Mouse (Mus musculus): ENCODE data around the gene Dok4. TPM values are rescaled to one million over a fixed set of nuclear protein-coding genes. Genes with fewer than 3 reads are reported as not detected.

The Dok4 gene
- polyA plus RNA-seq (2012; ENCODE audit: insufficient read depth, insufficient read length, missing spikeins) = 3.8 and 8.4 TPM in 2 replicates

DNA sequence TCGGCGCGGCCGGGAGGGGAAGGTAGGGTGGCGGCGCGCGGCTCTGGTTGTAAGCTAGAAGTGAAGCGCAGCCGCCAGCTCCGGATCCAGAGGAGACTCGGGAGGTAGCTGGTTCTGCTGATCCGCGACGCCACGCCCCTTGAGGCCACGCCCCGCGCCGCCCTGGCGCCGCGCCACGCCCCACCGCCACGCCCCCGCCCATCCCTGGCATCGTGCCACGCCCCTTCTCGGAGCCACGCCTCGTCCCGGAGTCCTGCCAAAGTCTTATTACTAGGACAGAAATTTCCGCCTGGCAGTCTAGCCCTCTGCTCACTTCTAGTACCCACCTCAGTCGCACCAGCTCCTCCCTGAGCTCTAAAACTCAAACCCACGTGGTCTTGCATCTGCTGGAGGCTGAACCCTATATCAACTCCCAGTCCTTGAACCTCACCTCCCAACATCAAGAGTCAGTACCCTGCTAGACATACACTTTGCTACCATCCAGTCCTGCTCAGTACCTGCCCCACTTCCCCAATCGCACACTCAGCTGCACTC, at the start of gene Dok4:
Dok4 (minus strand) TSS at position 134 of the 534 bp plus-strand sequence.
- Histone ChIP-seq H3K4me1 (ENCODE audit: control insufficient read depth, insufficient read depth, insufficient read length, low read length) (peaks cover 11% of the 10 kb centered on the region), H3K27ac (replicated peaks; ENCODE audit: low read depth, low read length) (peak within 1 kb of the TSS; percentile 81), H3K4me3 (ENCODE audit: insufficient read depth, low read depth, low read length) (peak within 1 kb of the TSS; percentile 72)

DNA sequence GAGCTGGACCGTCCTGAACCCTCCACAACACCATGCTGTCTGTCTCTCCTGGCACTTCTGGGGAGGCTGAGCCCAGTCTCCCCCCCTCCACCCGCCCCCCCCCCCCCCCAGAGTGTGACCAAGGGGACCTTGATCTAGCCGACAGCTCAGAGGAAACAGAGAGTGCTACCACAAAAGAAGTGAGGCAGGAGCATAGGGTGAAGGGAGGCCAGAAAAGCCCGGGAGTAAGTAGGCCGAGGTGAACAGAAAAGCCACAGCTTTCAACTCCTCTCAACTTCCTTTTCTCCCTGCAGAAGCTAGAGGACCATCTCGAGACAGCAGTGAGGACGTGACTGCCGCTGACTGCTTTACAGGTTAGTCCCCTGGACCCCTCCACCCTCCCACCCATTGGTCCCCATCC, 47.3 kb upstream of the Dok4 start, which contains the start of gene Adgrg5:
Adgrg5 (plus strand) TSS at position 290 of the 400 bp plus-strand sequence.
- Histone ChIP-seq H3K4me1 (ENCODE audit: control insufficient read depth, insufficient read depth, insufficient read length, low read length) (peaks cover 8% of the 10 kb centered on the region; the same call in 1 of the 2 replicates), H3K27ac (replicated peaks; ENCODE audit: low read depth, low read length) (peak within 1 kb of the TSS; percentile 29; the same call in 1 of the 2 replicates), H3K4me3 (ENCODE audit: insufficient read depth, low read depth, low read length) (no peak within 1 kb of the TSS)

DNA sequence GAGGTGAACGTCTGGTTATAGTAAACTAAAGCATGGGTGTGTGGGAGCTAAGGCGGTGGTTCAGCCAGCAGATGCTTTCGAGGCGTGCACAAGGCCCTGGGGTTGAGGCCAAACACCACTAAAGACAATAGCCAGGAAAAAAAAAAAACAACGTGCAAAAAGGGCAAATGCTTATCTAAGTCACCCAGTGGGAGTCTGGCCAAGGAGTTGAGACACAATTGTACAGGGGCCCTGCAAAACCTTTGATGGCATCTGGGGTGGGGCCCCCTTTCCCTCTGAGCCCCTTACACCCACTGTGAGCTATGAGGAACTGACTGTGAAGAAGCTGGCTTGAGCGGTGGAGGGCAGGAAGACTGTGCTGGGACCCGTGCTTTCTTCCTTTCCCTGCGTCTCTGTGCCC, 46.5 kb upstream of the Dok4 start:
- Histone ChIP-seq H3K4me1 (ENCODE audit: control insufficient read depth, insufficient read depth, insufficient read length, low read length) (peaks cover 8% of the 10 kb centered on the region; the same call in 1 of the 2 replicates), H3K27ac (replicated peaks; ENCODE audit: low read depth, low read length) (peak overlapping the region; percentile 29; the same call in 1 of the 2 replicates), H3K4me3 (ENCODE audit: insufficient read depth, low read depth, low read length) (no peak overlapping the region)

DNA sequence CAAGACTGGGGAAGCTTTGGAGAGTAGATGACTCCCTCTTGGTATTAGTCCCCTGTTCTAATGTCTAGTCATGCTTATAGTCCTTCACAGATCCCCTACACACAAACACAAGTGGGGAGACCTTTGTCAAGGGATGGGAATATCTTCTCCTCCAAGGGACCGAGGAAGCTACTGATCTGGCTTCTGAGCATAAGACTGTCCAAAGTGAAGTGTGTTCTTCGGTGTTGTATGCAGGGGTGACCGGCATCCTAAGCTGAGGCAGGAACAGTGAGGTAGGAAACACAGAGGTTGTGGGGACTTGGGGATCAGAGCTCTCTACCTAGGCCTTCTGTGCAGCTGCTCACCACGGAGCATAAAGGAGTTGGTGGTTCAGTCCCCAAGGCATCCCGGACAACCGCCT, 46.0 kb upstream of the Dok4 start:
- H3K27ac ChIP-seq (replicated peaks; ENCODE audit: low read depth, low read length) = no peak overlapping the region

DNA sequence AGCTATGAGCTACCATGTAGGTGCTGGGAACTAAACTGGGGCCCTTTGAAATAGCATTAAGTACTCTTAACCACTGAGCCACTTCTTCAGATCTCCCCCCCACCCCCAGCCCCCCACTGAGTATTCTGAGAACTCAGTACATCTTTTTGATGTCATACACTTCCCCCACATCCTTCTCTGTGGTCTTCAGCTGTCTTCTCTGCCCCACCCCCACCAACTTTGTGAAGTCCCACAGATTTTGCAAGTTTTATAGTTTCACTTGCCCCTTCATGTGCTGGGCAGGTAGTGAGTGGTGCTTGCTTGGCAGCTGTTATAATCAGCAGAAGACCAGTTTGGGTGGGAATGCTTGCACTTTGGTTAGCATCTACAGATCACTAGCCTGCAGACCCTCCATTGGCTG, 43.1 kb upstream of the Dok4 start:
- no peak overlapping the region for H3K27ac ChIP-seq (replicated peaks; ENCODE audit: low read depth, low read length)
- H3K4me1 ChIP-seq (ENCODE audit: control insufficient read depth, insufficient read depth, insufficient read length, low read length) = peaks cover 13% of the 10 kb centered on the region

More for the DNA sequence above, 46.0 kb upstream of the Dok4 start:
- Histone ChIP-seq H3K4me1 (ENCODE audit: control insufficient read depth, insufficient read depth, insufficient read length, low read length) (peaks cover 8% of the 10 kb centered on the region; the same call in 1 of the 2 replicates), H3K4me3 (ENCODE audit: insufficient read depth, low read depth, low read length) (no peak overlapping the region)

DNA sequence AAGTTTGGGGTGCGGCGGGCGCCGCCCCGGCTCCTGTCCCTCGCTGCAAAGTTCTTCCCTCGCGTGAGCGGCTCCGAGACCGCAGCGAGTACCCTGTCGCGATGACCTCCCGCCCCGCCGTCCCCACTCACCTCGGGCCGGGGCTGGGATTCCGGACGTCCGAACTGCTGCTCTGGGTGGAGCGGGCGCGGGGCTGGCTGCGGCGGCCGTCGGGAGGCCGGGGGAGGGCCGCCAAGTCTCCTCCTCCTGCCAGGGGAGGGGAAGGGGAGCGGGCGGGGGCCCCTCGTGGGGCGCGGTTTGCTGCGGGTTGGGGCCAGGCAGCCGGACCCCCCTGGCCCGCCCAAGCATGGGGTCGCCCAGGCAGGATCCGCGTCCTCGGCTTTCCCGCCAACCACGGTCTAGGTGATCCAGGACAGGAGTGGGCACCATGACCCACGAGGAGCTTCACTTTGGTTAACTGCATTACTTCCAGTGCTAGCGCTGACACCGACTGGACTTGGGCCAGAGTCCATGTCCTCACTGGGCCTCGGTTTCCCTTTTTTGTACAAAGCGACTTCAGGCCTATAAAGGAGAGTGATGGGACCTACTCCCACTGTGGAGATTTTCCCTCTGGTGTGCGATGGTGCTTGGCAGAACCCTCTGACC, 41.8 kb upstream of the Dok4 start, which contains the start of gene Ccdc102a:
Ccdc102a (minus strand) TSS at position 248 of the 645 bp plus-strand sequence.
- Histone ChIP-seq H3K27ac (replicated peaks; ENCODE audit: low read depth, low read length) (peak within 1 kb of the TSS; percentile 81), H3K4me3 (ENCODE audit: insufficient read depth, low read depth, low read length) (peak within 1 kb of the TSS; percentile 81), H3K4me1 (ENCODE audit: control insufficient read depth, insufficient read depth, insufficient read length, low read length) (peaks cover 13% of the 10 kb centered on the region)

More for the DNA sequence above, 43.1 kb upstream of the Dok4 start:
- H3K4me3 ChIP-seq (ENCODE audit: insufficient read depth, low read depth, low read length) = no peak overlapping the region

DNA sequence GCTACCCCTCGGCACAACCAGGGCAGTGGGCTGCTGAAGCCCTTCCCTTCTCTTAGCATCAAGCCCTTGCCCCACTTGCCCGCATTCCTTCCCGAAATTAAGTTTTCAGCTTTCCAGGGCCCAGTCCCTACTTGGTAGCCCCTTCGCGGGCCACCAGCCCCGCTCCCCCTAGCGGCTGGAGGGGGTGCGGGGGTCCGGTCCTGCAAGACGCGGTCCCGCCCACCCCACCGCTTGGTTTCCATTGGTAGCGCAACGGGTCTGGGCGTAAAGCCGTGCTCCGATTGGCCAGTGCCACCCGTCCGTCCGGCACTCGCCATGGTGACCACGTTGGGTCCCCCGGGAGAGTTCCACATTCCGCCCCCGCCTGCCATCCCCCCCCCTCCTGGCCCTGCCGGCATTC, 41.2 kb upstream of the Dok4 start:
- Histone ChIP-seq H3K4me3 (ENCODE audit: insufficient read depth, low read depth, low read length) (peak overlapping the region; percentile 81), H3K27ac (replicated peaks; ENCODE audit: low read depth, low read length) (peak overlapping the region; percentile 81), H3K4me1 (ENCODE audit: control insufficient read depth, insufficient read depth, insufficient read length, low read length) (peaks cover 8% of the 10 kb centered on the region)

DNA sequence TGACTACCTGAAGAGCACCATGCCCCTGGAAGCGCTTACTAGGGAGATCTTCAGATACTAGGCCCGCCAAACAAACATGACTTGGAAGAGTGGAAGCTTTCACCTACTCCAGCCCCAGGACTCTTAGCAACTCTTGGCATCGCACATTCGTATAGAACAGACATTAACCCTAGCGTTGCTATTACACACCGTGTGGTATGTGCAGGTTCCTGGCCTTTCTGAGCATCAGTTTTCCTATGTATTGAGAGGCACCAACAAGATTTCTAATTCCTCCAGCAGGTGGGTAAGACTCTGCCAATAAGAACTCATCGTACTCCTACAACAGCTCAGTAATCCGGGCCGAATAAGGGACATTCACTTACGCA, 40.8 kb upstream of the Dok4 start:
- peak overlapping the region; percentile 78 for H3K4me3 ChIP-seq (ENCODE audit: insufficient read depth, low read depth, low read length)
- H3K27ac ChIP-seq (replicated peaks; ENCODE audit: low read depth, low read length) = peak overlapping the region; percentile 25; the same call in 1 of the 2 replicates
- peaks cover 7% of the 10 kb centered on the region for H3K4me1 ChIP-seq (ENCODE audit: control insufficient read depth, insufficient read depth, insufficient read length, low read length)

DNA sequence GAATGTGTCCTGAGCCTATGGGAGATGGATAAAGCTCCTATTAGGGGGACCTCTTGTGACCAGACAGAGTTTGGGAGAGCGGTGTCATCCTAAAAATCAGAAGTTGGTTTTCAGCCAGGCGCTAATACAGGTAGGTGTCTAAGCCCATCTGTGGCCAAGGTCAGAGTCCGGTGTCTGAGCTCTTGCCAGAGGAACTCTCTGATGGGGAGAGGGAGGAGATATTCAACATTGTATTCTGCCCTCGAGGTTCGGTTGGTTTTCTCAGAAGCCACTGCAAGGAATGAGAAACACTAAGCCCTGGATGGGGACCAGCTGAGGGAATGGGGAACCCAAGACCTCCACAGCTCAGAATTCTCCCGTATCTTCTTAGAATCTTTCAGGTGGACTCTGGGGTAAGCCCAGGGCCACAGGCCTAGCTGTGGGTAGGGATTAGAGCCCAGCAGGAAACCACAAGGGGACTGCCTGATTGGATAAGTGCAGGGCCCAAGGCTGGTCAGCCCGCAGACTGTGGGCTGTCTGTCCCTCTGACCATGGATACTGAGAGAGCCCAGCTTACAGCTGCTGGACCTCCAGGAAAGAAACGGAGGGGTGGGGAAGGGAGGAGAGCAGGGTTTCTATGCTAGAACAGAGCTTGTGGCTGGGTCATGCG, 40.3 kb upstream of the Dok4 start:
- Histone ChIP-seq H3K4me3 (ENCODE audit: insufficient read depth, low read depth, low read length) (peak overlapping the region; percentile 78), H3K4me1 (ENCODE audit: control insufficient read depth, insufficient read depth, insufficient read length, low read length) (peaks cover 12% of the 10 kb centered on the region), H3K27ac (replicated peaks; ENCODE audit: low read depth, low read length) (no peak overlapping the region)

DNA sequence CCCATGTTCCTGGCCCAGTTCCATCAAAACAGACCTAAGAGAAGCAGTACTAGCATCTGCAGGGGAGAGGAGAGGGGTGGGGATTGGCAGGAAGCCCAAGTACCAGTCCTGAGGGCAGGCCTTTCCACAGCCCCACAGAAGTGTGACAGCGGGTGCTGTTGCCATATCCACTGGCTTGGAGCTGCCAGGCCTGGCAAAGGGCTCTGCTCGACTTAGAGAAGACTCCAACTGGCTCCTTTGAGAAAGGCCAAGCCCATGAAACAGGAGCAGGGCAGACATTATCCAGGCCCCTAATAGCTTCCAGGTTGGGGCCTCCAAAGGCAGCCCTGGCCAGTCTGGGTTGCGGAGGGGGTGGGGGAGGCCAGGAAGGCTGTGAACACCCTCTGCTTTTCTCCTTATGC, 38.6 kb upstream of the Dok4 start:
- H3K27ac ChIP-seq (replicated peaks; ENCODE audit: low read depth, low read length) = no peak overlapping the region
- H3K4me1 ChIP-seq (ENCODE audit: control insufficient read depth, insufficient read depth, insufficient read length, low read length) = peaks cover 12% of the 10 kb centered on the region
- H3K4me3 ChIP-seq (ENCODE audit: insufficient read depth, low read depth, low read length) = no peak overlapping the region

DNA sequence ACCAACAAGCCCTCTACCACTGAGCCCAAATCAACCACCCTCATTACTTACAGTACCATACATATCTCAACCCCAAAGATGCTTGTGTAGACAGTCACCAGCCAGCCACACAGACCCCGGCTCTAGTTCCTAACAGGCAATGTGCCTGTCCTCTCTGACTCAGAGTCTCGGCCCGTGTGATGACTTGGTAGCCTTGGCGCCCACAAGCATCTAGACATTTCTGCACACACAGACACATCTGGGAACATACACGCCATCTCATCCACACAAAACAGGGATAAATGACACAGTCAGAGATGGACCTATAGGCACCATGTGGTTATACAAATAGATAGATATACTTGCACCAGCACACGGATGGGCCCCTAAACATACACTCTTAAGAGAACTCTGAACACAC, 38.1 kb upstream of the Dok4 start:
- H3K27ac ChIP-seq (replicated peaks; ENCODE audit: low read depth, low read length) = no peak overlapping the region
- H3K4me3 ChIP-seq (ENCODE audit: insufficient read depth, low read depth, low read length) = no peak overlapping the region
- peaks cover 12% of the 10 kb centered on the region for H3K4me1 ChIP-seq (ENCODE audit: control insufficient read depth, insufficient read depth, insufficient read length, low read length)

DNA sequence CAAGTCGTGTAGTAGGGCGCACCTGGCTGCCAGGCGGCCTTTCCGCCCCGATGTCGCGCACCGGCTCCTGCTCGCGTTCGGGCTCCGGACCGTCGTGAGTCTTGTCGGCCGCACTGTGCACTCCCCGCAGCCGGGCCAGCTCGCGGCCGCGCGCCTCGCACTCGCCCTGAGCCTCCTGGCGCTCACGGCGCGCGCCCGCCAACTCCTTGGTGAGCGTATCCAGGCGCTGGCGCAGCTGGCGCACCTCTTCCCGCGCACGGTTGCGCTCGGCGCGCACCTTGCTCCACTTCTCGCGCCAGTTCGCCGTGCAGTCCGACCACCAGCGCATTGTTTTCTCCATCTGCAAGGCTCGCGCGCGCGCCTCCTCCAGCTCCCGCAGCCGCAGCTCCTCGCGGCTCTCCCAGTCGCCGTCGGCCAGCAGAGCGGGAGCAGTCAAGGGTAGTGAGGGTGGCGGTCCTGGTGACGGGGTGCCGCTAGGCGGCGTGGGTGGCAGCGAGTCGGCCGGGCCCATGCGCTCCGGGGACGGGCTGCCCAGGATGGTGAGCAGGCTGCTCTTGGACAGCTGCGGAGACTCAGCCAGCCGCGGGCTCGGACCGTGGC, 37.0 kb upstream of the Dok4 start:
- Histone ChIP-seq H3K4me1 (ENCODE audit: control insufficient read depth, insufficient read depth, insufficient read length, low read length) (peaks cover 14% of the 10 kb centered on the region), H3K4me3 (ENCODE audit: insufficient read depth, low read depth, low read length) (no peak overlapping the region), H3K27ac (replicated peaks; ENCODE audit: low read depth, low read length) (no peak overlapping the region)

DNA sequence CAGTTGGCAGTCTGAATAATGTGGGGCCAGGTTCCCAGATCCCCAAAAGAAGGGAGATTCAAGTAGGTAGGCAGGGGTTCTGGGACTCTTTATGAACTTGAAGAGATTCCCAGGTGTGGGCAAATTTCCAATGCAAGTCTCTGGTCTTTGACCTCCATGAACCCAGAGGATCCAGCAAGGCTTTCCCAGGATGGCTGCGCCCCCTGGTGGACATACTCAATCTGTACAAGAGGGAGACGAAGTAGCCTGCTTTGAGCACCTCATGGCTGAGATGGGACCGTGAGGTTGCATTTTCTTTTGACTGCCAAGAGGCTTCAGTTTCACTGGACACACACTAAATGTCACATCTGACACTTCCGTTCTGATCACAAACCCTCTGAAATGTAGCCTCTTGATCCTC, 32.7 kb upstream of the Dok4 start:
- Histone ChIP-seq H3K27ac (replicated peaks; ENCODE audit: low read depth, low read length) (peak overlapping the region; percentile 17), H3K4me1 (ENCODE audit: control insufficient read depth, insufficient read depth, insufficient read length, low read length) (peaks cover 17% of the 10 kb centered on the region), H3K4me3 (ENCODE audit: insufficient read depth, low read depth, low read length) (peak overlapping the region; percentile 35; the same call in 1 of the 2 replicates)

DNA sequence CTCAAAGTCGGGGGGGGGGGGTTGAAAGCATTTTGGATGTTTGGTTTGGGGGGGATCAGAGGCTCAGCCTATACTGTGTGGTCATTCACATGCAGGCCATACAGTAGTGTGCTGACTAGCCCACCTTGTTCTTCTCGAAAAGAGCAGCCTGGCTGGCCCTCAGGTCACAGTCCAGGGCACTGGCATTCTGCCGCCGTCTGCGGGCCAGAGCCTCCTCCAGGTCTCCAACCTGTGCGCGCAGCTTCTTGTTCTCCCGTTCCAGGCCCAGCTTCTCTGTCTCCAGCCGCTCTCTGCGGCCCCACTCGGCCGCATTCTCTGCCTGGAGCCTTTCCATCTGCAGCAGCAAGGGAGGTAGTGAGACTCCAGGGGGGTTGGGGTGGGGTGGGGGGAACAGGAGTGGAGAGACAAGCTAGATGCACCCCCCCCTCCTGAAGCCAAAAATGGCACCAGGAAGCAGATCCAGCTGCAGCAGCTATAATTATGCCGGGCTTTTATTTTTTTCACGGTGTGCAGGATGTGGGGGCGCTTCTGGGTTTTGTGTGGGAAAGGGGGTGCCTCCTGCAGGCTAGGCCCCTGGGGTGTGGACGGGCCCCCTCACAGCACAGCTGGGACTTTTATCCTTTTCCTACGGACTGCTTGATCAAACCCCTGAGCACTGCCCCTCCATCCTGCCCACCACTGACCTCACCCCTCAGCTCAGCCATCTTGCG, 31.6 kb upstream of the Dok4 start:
- peaks cover 17% of the 10 kb centered on the region for H3K4me1 ChIP-seq (ENCODE audit: control insufficient read depth, insufficient read depth, insufficient read length, low read length)
- peak overlapping the region; percentile 35 for H3K4me3 ChIP-seq (ENCODE audit: insufficient read depth, low read depth, low read length)
- peak overlapping the region; percentile 77 for H3K27ac ChIP-seq (replicated peaks; ENCODE audit: low read depth, low read length)
